Mouse (Mus musculus) spleen, adult 2 months (tissue): ENCODE measurements around the gene Hsd17b3. TPM values are rescaled to one million over a fixed set of nuclear protein-coding genes. Genes with fewer than 3 reads are reported as not detected.

Experiments used
- DNase-seq, 2 experiments: peaks; one replicate each; pipeline versions ENCODE4 v3.0.0 to v3.0.0-alpha.2; 2012 to 2021; ENCODE audit warnings: low spot score in 2 of 2, low read depth in 1 of 2
- H3K27ac ChIP-seq: fragments of 200-500 bp; 2 replicates; pipeline ENCODE4 v1.5.1; 2012; ENCODE audit warnings: low read length, inconsistent platforms; ENCODE audit not compliant: insufficient read depth
- H3K27me3 ChIP-seq: fragments of 200-500 bp; 2 replicates; pipeline ENCODE4 v1.6.1; 2012; ENCODE audit warnings: mild to moderate bottlenecking, moderate library complexity, low read length, inconsistent platforms; ENCODE audit not compliant: control insufficient read depth, insufficient read depth
- H3K36me3 ChIP-seq: fragments of 200-500 bp; 2 replicates; pipeline ENCODE4 v1.6.1; 2012; ENCODE audit warnings: mild to moderate bottlenecking, low read length, inconsistent platforms; ENCODE audit not compliant: control insufficient read depth, insufficient read depth
- H3K4me1 ChIP-seq: fragments of 200-500 bp; 2 replicates; pipeline ENCODE4 v1.6.1; 2011; ENCODE audit warnings: inconsistent platforms; ENCODE audit not compliant: control insufficient read depth, insufficient read depth, insufficient read length
- H3K4me3 ChIP-seq: fragments of 200-500 bp; 2 replicates; pipeline ENCODE4 v1.5.1; 2011; ENCODE audit warnings: mild to moderate bottlenecking, inconsistent platforms; ENCODE audit not compliant: insufficient read depth, insufficient read length; ENCODE audit errors: extremely low read depth
- CTCF ChIP-seq: fragments of 200-500 bp; IDR thresholded peaks from 2 replicates; pipeline ENCODE4 v1.5.1; 2011; ENCODE audit warnings: mild to moderate bottlenecking, inconsistent platforms; ENCODE audit not compliant: insufficient read depth, insufficient read length, insufficient replicate concordance; ENCODE audit errors: extremely low read depth
- POLR2A ChIP-seq: fragments of 200-500 bp; IDR thresholded peaks from 2 replicates; pipeline ENCODE4 v1.6.1; 2011; ENCODE audit warnings: low read depth, low read length, inconsistent platforms
- WGBS: fragments of 180-500 bp; shearing (Covaris S2); methylation state at CpG from one replicate; pipeline ENCODE4 v1.1.7; 2018; 5-methylcytosine and 5-hydroxymethylcytosine counted together
- polyA plus RNA-seq: library from polyadenylated mRNA; depleted of rRNA; stranded (reverse); fragments of >200 nt; gene quantifications from 2 replicates; pipeline ENCODE4 v1.2.3, GENCODE M21; 2012

Hsd17b3 gene
- polyA plus RNA-seq, 1 experiment = not detected

GRCm38 (mm10) chr13:64036079-64037011 is 52.7 kb downstream of the Hsd17b3 start:
- 28% methylated on average over 13 of the region's 13 CpGs for WGBS
- Histone ChIP-seq H3K4me1 (no peaks in the 10 kb centered on the region), H3K36me3 (no peaks in the 10 kb centered on the region), H3K27me3 (no peaks in the 10 kb centered on the region), H3K4me3 (no peak overlapping the region), H3K27ac (no peak overlapping the region)
- TF ChIP-seq POLR2A = no peak
- TF ChIP-seq CTCF = peak; percentile 86; the same call in 1 of the 2 replicates
- DNase-seq = peak; percentile 32 to 42

GRCm38 (mm10) chr13:64035036-64035435 is 54.0 kb downstream of the Hsd17b3 start:
- Histone ChIP-seq H3K4me1 (no peaks in the 10 kb centered on the region), H3K27me3 (no peaks in the 10 kb centered on the region), H3K27ac (no peak overlapping the region), H3K36me3 (no peaks in the 10 kb centered on the region), H3K4me3 (no peak overlapping the region)
- 69% methylated on average over 8 of the region's 8 CpGs for WGBS
- no peak for DNase-seq
- TF ChIP-seq POLR2A (no peak), CTCF (no peak)

- H3K4me3 ChIP-seq = no peak overlapping the region
- DNase-seq = no peak
- no peak for TF ChIP-seq CTCF
- TF ChIP-seq POLR2A = no peak
- 91% methylated on average over 6 of the region's 6 CpGs for WGBS
- no peak overlapping the region for H3K27ac ChIP-seq
- H3K36me3 ChIP-seq = no peaks in the 10 kb centered on the region
- H3K4me1 ChIP-seq = no peaks in the 10 kb centered on the region
- no peaks in the 10 kb centered on the region for H3K27me3 ChIP-seq
Measured at GRCm38 (mm10) chr13:64033921-64034320, 55.1 kb downstream of the Hsd17b3 start.

- H3K4me3 ChIP-seq = no peak overlapping the region
- no peaks in the 10 kb centered on the region for H3K4me1 ChIP-seq
- no peaks in the 10 kb centered on the region for H3K27me3 ChIP-seq
- H3K36me3 ChIP-seq = no peaks in the 10 kb centered on the region
- H3K27ac ChIP-seq = no peak overlapping the region
- 66% methylated on average over 4 of the region's 4 CpGs for WGBS
- TF ChIP-seq POLR2A (no peak), CTCF (no peak)
- no peak for DNase-seq
Measured at GRCm38 (mm10) chr13:64033181-64033580, 55.8 kb downstream of the Hsd17b3 start.

- Histone ChIP-seq H3K4me1 (no peaks in the 10 kb centered on the region), H3K27ac (no peak overlapping the region), H3K36me3 (no peaks in the 10 kb centered on the region), H3K27me3 (no peaks in the 10 kb centered on the region), H3K4me3 (no peak overlapping the region)
- TF ChIP-seq POLR2A = no peak
- TF ChIP-seq CTCF = no peak
- no peak for DNase-seq
- WGBS = 83% methylated on average over 4 of the region's 4 CpGs
Measured at GRCm38 (mm10) chr13:64031254-64031653, 57.8 kb downstream of the Hsd17b3 start.

- H3K36me3 ChIP-seq = no peaks in the 10 kb centered on the region
- DNase-seq = no peak
- 79% methylated on average over 1 of the region's 1 CpGs for WGBS
- no peak overlapping the region for H3K4me3 ChIP-seq
- no peak overlapping the region for H3K27ac ChIP-seq
- H3K27me3 ChIP-seq = no peaks in the 10 kb centered on the region
- no peak for TF ChIP-seq POLR2A
- no peak for TF ChIP-seq CTCF
- H3K4me1 ChIP-seq = no peaks in the 10 kb centered on the region
Measured at GRCm38 (mm10) chr13:64030792-64031191, 58.2 kb downstream of the Hsd17b3 start.

- no peaks in the 10 kb centered on the region for H3K36me3 ChIP-seq
- WGBS = 78% methylated on average over 4 of the region's 4 CpGs
Measured at GRCm38 (mm10) chr13:64024803-64025202, 64.2 kb downstream of the Hsd17b3 start.

More at GRCm38 (mm10) chr13:64024803-64025202, 64.2 kb downstream of the Hsd17b3 start:
- Histone ChIP-seq H3K27me3 (no peaks in the 10 kb centered on the region), H3K4me3 (no peak overlapping the region), H3K27ac (no peak overlapping the region), H3K4me1 (no peaks in the 10 kb centered on the region)
- TF ChIP-seq POLR2A = no peak
- no peak for TF ChIP-seq CTCF
- DNase-seq = no peak
